Mouse (Mus musculus): ENCODE measurements around the gene Fam222b. TPM values are rescaled to one million over a fixed set of nuclear protein-coding genes. Genes with fewer than 3 reads are reported as not detected.
A peak's percentile ranks its signal among the peaks of the same experiment; 100 is the strongest.
"Not testable (repeated sequence)": the region's sequence is repeated elsewhere in the genome, so short reads cannot be mapped to it uniquely, and the experiment has no call there.

The Fam222b gene
- polyA plus RNA-seq (2016; fragmentation: Nextera tagmentation; extraction: Ambion mirVana), result 24.2 and 24.6 TPM in 2 replicates

DNA sequence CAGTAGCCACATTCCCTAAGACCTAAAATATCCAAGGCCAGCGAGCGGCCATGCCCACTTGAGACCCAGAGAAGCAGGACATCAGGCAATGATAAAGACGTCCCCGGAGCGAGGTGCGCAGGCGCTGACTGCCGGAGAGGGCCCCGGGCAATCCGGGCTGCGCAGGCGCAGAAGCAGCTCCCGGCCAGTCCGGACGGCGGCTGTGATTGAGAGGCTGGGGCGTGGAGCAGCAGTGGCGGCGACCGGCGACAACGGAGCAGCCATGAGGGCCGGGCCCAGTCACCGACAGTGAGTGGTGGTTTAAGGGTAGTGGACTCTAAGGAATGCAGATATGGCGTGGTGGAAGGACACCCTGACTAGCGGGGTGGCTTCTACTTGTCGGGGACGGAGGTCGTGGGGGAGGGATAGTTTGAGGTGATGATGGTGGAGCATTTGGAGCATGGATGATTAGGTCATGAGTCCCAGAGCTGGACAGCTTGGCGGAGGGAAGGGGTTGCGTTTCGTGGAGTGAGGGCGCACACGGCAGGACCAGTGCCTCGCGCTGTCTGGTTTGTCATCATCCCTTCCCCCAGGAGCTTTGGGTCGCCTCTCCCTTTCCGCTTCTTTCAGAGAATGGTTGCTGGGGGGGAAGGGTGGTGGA lies at the start of gene Fam222b:
TSS of gene Fam222b (plus strand) at position 157 of the 640 bp plus-strand sequence.
- Histone ChIP-seq H3K27ac (peak within 1 kb of the TSS; percentile 89), H3K36me3 (replicated peaks) (peaks cover 12% of the 10 kb centered on the region), H3K27me3 (ENCODE audit: poor library complexity, severe bottlenecking) (no peaks in the 10 kb centered on the region), H3K4me1 (peaks cover 35% of the 10 kb centered on the region), H3K9me3 (no peaks in the 10 kb centered on the region), H3K4me3 (peak within 1 kb of the TSS; percentile 73)
- DNase-seq (ENCODE audit: extremely low spot score, low spot score), result peak; percentile 93
- WGBS, result under 1% methylated on average over 38 of the region's 38 CpGs

DNA sequence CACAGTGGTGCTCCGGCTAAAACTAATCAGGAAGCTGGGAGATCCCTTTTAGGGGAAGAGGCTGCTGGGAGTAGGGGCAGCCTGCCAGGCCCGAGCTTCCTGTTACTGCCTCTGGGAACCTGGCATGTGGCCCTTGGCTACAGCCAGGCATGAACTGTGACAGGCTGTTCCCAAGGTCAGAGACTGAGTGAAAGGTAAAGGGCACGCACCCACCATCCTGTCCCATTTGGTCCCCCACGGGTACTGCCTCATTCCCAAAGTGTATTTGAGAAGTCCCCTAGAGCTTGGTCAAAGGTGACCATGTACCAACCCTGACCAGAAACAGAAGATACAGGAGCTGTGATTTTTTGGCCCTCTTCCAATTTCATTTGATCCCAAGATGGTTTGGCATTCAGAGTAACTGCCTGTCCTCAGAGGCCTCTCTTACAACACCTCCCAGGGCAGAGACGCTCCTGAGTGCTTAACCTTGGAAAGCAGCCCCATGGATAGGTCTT lies 49.7 kb upstream of the Fam222b start:
- H3K27me3 ChIP-seq (ENCODE audit: poor library complexity, severe bottlenecking), result no peaks in the 10 kb centered on the region
- 93% methylated on average over 5 of the region's 5 CpGs for WGBS
- H3K9me3 ChIP-seq, result peaks cover 5% of the 10 kb centered on the region; the same call in 1 of the 2 replicates
- no peak overlapping the region for H3K27ac ChIP-seq
- H3K36me3 ChIP-seq (replicated peaks), result peaks cover 71% of the 10 kb centered on the region
- H3K4me3 ChIP-seq, result no peak overlapping the region
- no peak for DNase-seq (ENCODE audit: extremely low spot score, low spot score)
- no peaks in the 10 kb centered on the region for H3K4me1 ChIP-seq

DNA sequence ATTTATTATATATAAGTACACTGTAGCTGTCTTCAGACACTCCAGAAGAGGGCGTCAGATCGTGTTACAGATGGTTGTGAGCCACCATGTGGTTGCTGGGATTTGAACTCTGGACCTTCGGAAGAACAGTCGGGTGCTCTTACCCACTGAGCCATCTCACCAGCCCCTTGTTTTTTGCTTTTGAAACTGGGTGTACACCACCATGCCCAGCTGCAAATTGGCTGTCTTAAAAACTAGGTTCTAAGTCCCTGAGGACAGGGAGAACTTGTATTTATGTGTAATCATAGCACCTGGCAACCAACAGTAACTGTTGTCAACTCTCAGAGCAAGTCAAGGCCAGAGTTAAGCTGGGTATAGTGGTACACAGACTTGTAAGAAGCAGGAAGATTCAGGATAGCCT lies 45.8 kb upstream of the Fam222b start:
- DNase-seq (ENCODE audit: extremely low spot score, low spot score); H3K27ac ChIP-seq; H3K4me1 ChIP-seq; H3K27me3 ChIP-seq (ENCODE audit: poor library complexity, severe bottlenecking); H3K9me3 ChIP-seq; H3K4me3 ChIP-seq: not testable (repeated sequence)
- WGBS, result 94% methylated on average over 4 of the region's 4 CpGs
- H3K36me3 ChIP-seq (replicated peaks), result peaks cover 67% of the 10 kb centered on the region

DNA sequence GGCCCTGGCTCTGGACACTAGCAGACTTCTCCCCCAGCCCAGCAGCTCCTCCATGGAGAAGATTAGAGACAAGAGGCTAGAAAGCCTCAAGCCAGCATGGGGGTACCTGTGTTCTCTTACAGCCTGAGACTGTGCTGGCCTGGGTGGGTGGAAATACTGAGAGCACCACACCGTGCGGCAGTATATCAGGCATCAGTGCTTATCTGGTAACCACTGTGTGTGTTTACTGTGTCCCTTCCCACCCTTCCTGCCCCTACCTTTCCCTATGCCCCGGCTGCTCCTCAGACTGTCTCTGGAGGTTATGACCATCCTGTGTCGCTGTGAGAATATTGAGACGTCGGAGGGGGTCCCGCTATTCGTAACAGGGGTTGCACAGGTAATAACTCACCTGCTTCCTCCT lies 41.4 kb upstream of the Fam222b start:
- H3K4me3 ChIP-seq, result no peak overlapping the region
- DNase-seq (ENCODE audit: extremely low spot score, low spot score), result no peak
- WGBS, result 93% methylated on average over 8 of the region's 8 CpGs
- H3K9me3 ChIP-seq, result no peaks in the 10 kb centered on the region
- no peak overlapping the region for H3K27ac ChIP-seq
- no peaks in the 10 kb centered on the region for H3K4me1 ChIP-seq
- H3K36me3 ChIP-seq (replicated peaks), result peaks cover 83% of the 10 kb centered on the region
- no peaks in the 10 kb centered on the region for H3K27me3 ChIP-seq (ENCODE audit: poor library complexity, severe bottlenecking)

DNA sequence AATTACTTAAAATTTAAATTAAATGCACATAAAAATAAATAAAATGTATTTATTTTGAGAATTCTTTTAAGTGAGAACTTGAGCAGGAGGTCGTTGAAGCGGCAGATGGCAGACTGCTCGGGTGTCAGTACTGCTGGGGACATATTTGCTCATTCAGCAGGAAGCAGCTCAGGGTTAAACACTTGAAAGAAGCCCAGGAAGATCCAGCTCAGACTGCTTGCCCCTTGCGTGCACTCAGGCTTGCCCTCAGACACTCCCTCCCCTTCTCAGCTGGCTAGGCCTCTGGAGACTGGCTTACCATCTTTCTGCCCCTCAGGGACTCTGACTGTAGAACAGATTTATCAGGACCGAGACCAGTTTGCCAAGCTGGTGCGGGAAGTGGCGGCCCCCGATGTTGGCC lies 37.5 kb upstream of the Fam222b start:
- Histone ChIP-seq H3K4me3 (no peak overlapping the region), H3K27me3 (ENCODE audit: poor library complexity, severe bottlenecking) (no peaks in the 10 kb centered on the region), H3K4me1 (peaks cover 2% of the 10 kb centered on the region), H3K27ac (no peak overlapping the region), H3K36me3 (replicated peaks) (peaks cover 78% of the 10 kb centered on the region), H3K9me3 (no peaks in the 10 kb centered on the region)
- 90% methylated on average over 8 of the region's 8 CpGs for WGBS
- DNase-seq (ENCODE audit: extremely low spot score, low spot score), result no peak

DNA sequence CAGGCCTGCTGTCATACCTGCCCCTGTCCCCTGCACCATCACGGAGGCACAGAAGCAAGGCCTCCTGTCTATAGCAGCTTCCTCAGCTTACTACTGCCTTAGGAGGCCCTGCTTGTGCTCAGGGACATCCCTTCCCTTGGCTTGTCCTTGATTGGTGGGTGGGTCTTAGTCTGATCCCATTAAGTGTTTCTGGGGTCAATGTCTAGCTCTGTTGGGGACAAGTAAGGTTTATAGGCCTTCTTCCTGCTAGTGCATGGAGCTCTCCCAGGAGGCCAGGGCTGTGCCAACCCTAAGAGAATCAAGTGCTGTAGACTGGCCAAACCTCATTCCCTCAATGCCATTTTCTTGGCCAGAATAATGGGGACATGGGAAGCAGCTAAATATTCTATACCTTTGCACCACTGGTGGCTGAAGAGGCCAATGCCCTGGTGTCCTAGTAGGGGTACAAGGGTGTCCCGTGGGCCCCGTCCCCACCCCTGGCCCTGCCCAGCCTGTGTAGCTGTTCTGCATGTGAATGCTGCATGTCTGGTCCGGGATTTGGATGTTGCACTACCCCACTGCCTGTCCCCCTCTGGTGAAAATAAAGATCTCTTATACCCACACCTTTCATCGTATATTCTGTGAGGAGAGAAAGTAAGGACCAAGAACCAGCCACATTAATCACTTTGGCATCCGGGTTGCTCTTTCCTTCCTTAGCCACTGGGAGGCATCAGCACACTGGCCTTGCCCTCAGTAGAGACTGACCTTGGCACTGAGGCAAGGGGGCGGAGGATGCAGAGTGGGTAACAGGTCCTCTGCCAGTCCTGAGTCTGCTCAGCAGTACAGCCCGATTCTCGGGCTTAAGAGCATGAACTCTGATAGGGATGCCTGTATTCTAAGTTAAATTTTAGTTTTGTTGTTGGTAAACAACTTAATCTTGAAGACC lies 34.4 kb upstream of the Fam222b start:
- H3K36me3 ChIP-seq (replicated peaks), result peaks cover 52% of the 10 kb centered on the region
- WGBS, result 71% methylated on average over 9 of the region's 9 CpGs
- no peak overlapping the region for H3K4me3 ChIP-seq
- no peak overlapping the region for H3K27ac ChIP-seq
- H3K4me1 ChIP-seq, result peaks cover 4% of the 10 kb centered on the region
- peak; percentile 56 for DNase-seq (ENCODE audit: extremely low spot score, low spot score)
- no peaks in the 10 kb centered on the region for H3K9me3 ChIP-seq
- no peaks in the 10 kb centered on the region for H3K27me3 ChIP-seq (ENCODE audit: poor library complexity, severe bottlenecking)

DNA sequence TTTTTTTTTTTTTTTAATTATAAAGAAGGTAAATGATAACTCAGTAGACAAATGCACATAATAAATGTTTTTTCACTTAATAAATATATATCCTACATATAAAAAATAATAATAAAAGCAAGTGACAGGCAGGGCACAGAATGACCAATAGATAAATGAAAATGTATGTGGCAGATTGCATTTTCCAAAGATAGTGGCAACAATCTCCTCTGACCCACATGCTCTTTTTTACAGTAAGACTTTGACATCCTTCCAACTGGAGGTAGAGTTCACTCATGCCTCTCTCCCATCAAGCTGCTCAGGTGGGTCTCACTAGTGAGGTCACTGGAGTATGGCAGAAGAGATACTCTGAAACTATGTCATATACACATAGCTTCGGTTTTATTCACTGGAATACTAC lies 31.9 kb upstream of the Fam222b start:
- H3K9me3 ChIP-seq, result no peaks in the 10 kb centered on the region
- 83% methylated on average over 1 of the region's 1 CpGs for WGBS
- H3K4me3 ChIP-seq, result no peak overlapping the region
- H3K36me3 ChIP-seq (replicated peaks), result peaks cover 27% of the 10 kb centered on the region
- H3K27me3 ChIP-seq (ENCODE audit: poor library complexity, severe bottlenecking), result no peaks in the 10 kb centered on the region
- peaks cover 4% of the 10 kb centered on the region for H3K4me1 ChIP-seq
- H3K27ac ChIP-seq, result no peak overlapping the region
- DNase-seq (ENCODE audit: extremely low spot score, low spot score), result no peak

DNA sequence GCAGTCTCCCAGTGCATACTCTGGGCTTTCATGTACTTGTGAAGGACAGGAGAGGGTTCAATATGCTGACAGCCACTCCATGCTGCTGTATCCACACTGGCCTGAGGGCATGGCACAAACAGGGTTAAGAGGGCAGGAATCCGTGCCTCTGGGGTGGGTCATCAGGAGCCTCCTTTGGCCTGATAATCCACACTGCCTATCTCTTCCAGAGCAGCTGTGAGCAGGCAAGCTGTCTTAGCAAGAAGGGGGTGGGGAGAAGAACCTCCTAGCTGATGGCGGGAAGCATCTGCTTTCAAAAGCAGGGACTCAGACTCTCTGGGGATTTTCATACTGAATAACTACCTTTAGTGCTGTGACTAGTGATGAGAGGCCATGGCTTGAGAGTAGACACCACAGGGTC lies 28.6 kb upstream of the Fam222b start:
- Histone ChIP-seq H3K27ac (peak overlapping the region; percentile 60; the same call in 1 of the 2 replicates), H3K4me1 (peaks cover 4% of the 10 kb centered on the region), H3K36me3 (replicated peaks) (0 out of 2 replicates have a peak, but pooled peaks cover 2% of the 10 kb centered on the region), H3K27me3 (ENCODE audit: poor library complexity, severe bottlenecking) (no peaks in the 10 kb centered on the region), H3K4me3 (no peak overlapping the region), H3K9me3 (no peaks in the 10 kb centered on the region)
- 52% methylated on average over 2 of the region's 2 CpGs for WGBS
- DNase-seq (ENCODE audit: extremely low spot score, low spot score), result no peak

DNA sequence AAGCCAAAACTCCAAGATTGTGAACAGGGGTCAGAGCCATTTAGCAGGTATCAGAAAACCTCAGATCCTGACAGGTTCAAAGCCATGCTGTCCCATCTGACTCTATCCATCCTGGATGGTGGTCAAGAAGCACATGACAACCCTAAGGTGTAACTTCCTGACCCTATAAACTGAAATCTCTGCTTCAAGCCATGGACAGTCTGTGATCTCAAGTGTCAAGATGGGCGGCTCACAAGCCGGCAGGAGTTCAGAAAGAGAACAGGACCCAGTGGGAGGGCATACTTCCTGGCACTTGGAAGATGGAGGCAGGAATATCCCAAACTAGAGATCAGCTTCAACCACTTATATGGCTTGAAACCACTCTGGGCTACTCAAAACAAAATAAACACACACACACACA lies 27.8 kb upstream of the Fam222b start:
- 73% methylated on average over 2 of the region's 2 CpGs for WGBS
- Histone ChIP-seq H3K27me3 (ENCODE audit: poor library complexity, severe bottlenecking) (no peaks in the 10 kb centered on the region), H3K4me1 (peaks cover 4% of the 10 kb centered on the region), H3K4me3 (no peak overlapping the region), H3K36me3 (replicated peaks) (peaks cover 7% of the 10 kb centered on the region; the same call in 1 of the 2 replicates), H3K9me3 (no peaks in the 10 kb centered on the region), H3K27ac (peak overlapping the region; percentile 60)
- DNase-seq (ENCODE audit: extremely low spot score, low spot score), result no peak

DNA sequence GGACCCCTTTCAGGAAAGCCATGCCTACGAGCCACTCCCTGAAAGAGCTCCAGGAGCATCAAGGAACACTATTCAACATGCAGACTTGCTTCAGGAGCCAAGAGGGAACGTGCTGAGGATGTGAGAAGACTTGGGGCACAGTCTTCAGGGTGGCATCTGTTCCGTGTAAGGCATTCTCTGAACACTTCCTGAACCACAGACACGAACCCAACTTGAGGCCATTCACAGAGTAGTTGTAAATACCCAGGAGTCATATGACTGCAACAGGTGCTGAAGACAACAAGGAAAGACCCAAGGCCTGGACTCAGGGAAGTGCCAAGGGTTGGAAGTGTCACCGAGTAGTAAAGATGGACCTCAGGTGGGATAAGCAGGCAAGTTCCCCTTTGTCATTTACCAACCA lies 26.9 kb upstream of the Fam222b start:
- H3K27me3 ChIP-seq (ENCODE audit: poor library complexity, severe bottlenecking), result no peaks in the 10 kb centered on the region
- H3K4me1 ChIP-seq, result no peaks in the 10 kb centered on the region; the same call in 1 of the 2 replicates
- no peak for DNase-seq (ENCODE audit: extremely low spot score, low spot score)
- peak overlapping the region; percentile 26; the same call in 1 of the 2 replicates for H3K27ac ChIP-seq
- peaks cover 16% of the 10 kb centered on the region for H3K36me3 ChIP-seq (replicated peaks)
- no peaks in the 10 kb centered on the region for H3K9me3 ChIP-seq
- WGBS, result 85% methylated on average over 5 of the region's 5 CpGs
- H3K4me3 ChIP-seq, result no peak overlapping the region

DNA sequence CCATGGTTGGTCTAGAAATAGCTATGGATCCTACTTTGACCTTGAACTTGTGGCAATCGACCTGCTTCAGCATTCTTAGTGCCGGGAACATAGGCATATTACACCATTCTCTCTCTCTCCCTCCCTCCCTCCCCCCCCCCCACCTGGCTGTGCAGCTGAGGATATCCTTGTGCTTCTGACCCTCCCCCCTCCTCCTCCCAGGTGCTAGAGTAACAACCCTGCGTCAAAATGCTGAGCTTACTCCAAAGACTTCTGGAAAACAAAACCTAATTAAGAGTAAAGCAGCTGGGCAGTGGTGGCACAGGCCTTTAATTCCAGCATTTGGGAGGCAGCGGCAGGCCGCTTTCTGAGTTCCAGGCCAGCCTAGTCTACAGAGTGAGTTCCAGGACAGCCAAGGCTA lies 25.3 kb upstream of the Fam222b start:
- Histone ChIP-seq H3K27me3 (ENCODE audit: poor library complexity, severe bottlenecking) (no peaks in the 10 kb centered on the region), H3K36me3 (replicated peaks) (peaks cover 32% of the 10 kb centered on the region), H3K27ac (0 out of 2 replicates have a peak overlapping the region, but pooled peaks have one; percentile 44), H3K4me3 (no peak overlapping the region), H3K9me3 (no peaks in the 10 kb centered on the region), H3K4me1 (no peaks in the 10 kb centered on the region; the same call in 1 of the 2 replicates)
- WGBS, result 87% methylated on average over 5 of the region's 5 CpGs
- DNase-seq (ENCODE audit: extremely low spot score, low spot score), result no peak

DNA sequence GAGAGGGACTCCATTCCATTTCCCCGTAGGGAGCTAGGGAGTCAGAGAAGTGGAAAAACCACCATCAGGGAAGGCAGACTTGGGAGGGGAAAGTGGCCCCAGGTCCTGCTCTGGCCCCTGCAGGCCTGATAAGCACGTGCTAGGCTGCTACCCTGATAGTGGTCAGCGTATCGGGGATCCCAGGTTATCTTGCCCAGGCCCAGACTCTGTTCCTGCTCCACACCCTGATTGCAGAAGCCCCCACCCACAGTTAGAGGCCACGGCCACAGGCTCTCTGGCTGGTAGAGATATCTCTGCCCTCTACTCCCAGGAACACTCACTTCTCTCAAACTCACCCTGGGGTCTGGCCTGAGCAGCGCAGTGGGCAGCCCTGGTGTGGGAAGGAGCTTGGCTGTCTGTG lies 24.8 kb upstream of the Fam222b start:
- no peak overlapping the region for H3K4me3 ChIP-seq
- no peaks in the 10 kb centered on the region for H3K27me3 ChIP-seq (ENCODE audit: poor library complexity, severe bottlenecking)
- 84% methylated on average over 6 of the region's 6 CpGs for WGBS
- no peaks in the 10 kb centered on the region; the same call in 1 of the 2 replicates for H3K4me1 ChIP-seq
- DNase-seq (ENCODE audit: extremely low spot score, low spot score), result no peak
- H3K27ac ChIP-seq, result peak overlapping the region; percentile 65
- H3K36me3 ChIP-seq (replicated peaks), result peaks cover 37% of the 10 kb centered on the region
- H3K9me3 ChIP-seq, result no peaks in the 10 kb centered on the region

DNA sequence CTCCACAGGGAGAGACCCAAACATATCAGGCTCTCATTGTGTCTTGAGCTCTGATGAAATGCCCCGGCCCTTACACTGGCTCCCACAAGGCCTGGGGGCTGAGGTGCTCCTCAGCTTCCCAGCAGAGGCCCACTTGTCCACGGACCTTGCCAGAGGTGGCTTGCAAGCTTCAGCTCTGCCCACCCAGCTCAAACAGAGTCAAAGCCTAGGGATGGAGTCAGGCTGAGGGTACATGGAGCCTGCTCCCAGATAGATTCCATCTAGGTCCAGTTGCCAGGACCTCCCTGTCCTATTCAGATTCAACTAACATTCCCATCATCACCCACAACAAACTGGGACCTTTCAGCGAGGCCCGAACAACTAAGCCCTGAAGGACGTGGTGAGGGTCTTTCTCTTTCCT lies 22.5 kb upstream of the Fam222b start:
- no peaks in the 10 kb centered on the region for H3K27me3 ChIP-seq (ENCODE audit: poor library complexity, severe bottlenecking)
- H3K9me3 ChIP-seq, result no peaks in the 10 kb centered on the region
- DNase-seq (ENCODE audit: extremely low spot score, low spot score), result no peak
- H3K4me1 ChIP-seq, result no peaks in the 10 kb centered on the region; the same call in 1 of the 2 replicates
- peak overlapping the region; percentile 54 for H3K27ac ChIP-seq
- 77% methylated on average over 5 of the region's 5 CpGs for WGBS
- peaks cover 60% of the 10 kb centered on the region for H3K36me3 ChIP-seq (replicated peaks)
- H3K4me3 ChIP-seq, result no peak overlapping the region
